Mouse (Mus musculus) left cerebral cortex, adult 11 months (tissue): ENCODE measurements around the gene Miga2.

Source experiments
- DNase-seq: peaks from one replicate; pipeline ENCODE4 v3.0.0; 2022; ENCODE audit warnings: low spot score

Miga2 gene

GRCm38 (mm10) chr2:30419112-30419511 lies 55.1 kb downstream of the Miga2 start:
- DNase-seq: no peak

GRCm38 (mm10) chr2:30421432-30421831 lies 57.4 kb downstream of the Miga2 start:
- DNase-seq: no peak

DNA sequence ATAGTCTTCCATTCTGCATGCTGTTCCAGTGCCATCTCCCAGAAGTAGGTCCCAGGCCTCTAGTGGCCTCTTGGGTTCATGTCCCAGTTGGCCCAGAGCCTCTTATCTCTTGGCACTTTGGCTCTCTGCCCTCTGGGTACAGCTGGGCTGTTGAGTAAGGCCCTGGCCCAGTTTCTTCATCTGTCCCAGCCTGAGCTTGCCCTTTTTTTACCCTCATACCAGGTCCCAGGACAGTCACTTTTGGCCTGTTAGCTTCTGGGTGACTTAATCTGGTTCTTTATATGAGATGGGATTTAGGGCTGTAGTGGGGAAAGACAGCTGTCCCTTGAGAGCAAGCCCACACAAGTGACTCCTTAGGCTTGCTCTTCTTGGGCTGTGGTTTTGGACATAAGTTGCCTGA lies 65.1 kb downstream of the Miga2 start:
- DNase-seq: no peak
